Mouse (Mus musculus) hindbrain, postnatal 0 days (tissue): ENCODE measurements around the gene Dhx38. TPM values are rescaled to one million over a fixed set of nuclear protein-coding genes. Genes with fewer than 3 reads are reported as not detected.
A peak's percentile ranks its signal among the peaks of the same experiment; 100 is the strongest.

ENCODE experiments used
- ATAC-seq: fragments of 200-750 bp; cut with Nextera tagmentation; 2 replicates; pipeline ENCODE4 v1.8.0; 2017; ENCODE audit warnings: mild to moderate bottlenecking, moderate TSS enrichment, moderate library complexity
- DNase-seq: peaks from one replicate; pipeline ENCODE4 v3.0.0-alpha.2; 2015; ENCODE audit warnings: low spot score
- H3K27ac ChIP-seq: fragments of 300-500 bp; sonication (generic); 2 replicates; pipeline ENCODE4 v1.5.1; 2014; ENCODE audit warnings: mild to moderate bottlenecking
- H3K27me3 ChIP-seq: fragments of 300-500 bp; sonication (generic); 2 replicates; pipeline ENCODE4 v1.6.1; 2014; ENCODE audit warnings: low read length, mixed read lengths; ENCODE audit not compliant: insufficient read depth
- H3K36me3 ChIP-seq: fragments of 300-500 bp; sonication (generic); 2 replicates; pipeline ENCODE4 v1.6.1; 2014; ENCODE audit warnings: low read length, mixed read lengths; ENCODE audit not compliant: insufficient read depth
- H3K4me1 ChIP-seq: fragments of 300-500 bp; sonication (generic); 2 replicates; pipeline ENCODE4 v1.6.1; 2014; ENCODE audit warnings: antibody characterized with exemption, low read length, mixed read lengths; ENCODE audit not compliant: insufficient read depth
- H3K4me2 ChIP-seq: fragments of 300-500 bp; sonication (generic); 2 replicates; pipeline ENCODE4 v1.6.1; 2014; ENCODE audit warnings: low read depth, mild to moderate bottlenecking, low read length, moderate library complexity, mixed read lengths
- H3K4me3 ChIP-seq: fragments of 300-500 bp; sonication (generic); 2 replicates; pipeline ENCODE4 v1.5.1; 2014; ENCODE audit warnings: low read length
- H3K9ac ChIP-seq: fragments of 300-500 bp; sonication (generic); replicated peaks from 2 replicates; pipeline ENCODE4 v1.6.1; 2014; ENCODE audit warnings: mild to moderate bottlenecking, low read length, moderate library complexity, mixed read lengths
- H3K9me3 ChIP-seq: fragments of 300-500 bp; sonication (generic); 2 replicates; pipeline ENCODE4 v1.6.1; 2016; ENCODE audit warnings: low read length, mixed read lengths
- CTCF ChIP-seq: IDR thresholded peaks from 2 replicates; pipeline ENCODE4 v1.5.1; 2016; ENCODE audit warnings: antibody characterized with exemption, control low read depth, low read depth
- WGBS: fragments of 180-500 bp; shearing (Covaris S2); extraction: QIAGEN DNeasy Blood & Tissue Kit; methylation state at CpG from one replicate; pipeline ENCODE4 v1.1.7; 2014; 5-methylcytosine and 5-hydroxymethylcytosine counted together
- polyA plus RNA-seq: library from polyadenylated mRNA; unstranded; fragments of >200 nt; fragmentation: Nextera tagmentation; extraction: Ambion mirVana; gene quantifications from 2 replicates; pipeline ENCODE4 v1.2.1, GENCODE M21; 2015
- total RNA-seq: library from RNA; depleted of rRNA; stranded (reverse); fragments of >200 nt; gene quantifications from 2 replicates; pipeline ENCODE4 v1.2.3, GENCODE M21; 2014

Gene Dhx38
- total and polyA plus RNA-seq, 2 experiments from 2014 or later: 13.7 to 24.2 TPM

- Histone ChIP-seq H3K9ac (no peak overlapping the region), H3K4me2 (no peak overlapping the region), H3K4me1 (peaks cover 10% of the 10 kb centered on the region; the same call in 1 of the 2 replicates), H3K9me3 (no peaks in the 10 kb centered on the region), H3K27me3 (no peaks in the 10 kb centered on the region), H3K36me3 (peaks cover 22% of the 10 kb centered on the region), H3K27ac (no peak overlapping the region), H3K4me3 (no peak overlapping the region)
- ATAC-seq: no peak
- TF ChIP-seq CTCF: no peak
- no peak for DNase-seq
- WGBS: 81% methylated on average over 2 of the region's 2 CpGs
These were observed 41.1 kb upstream of the Dhx38 start for GRCm38 (mm10) chr8:109606725-109607124.

GRCm38 (mm10) chr8:109595854-109596253 is 30.2 kb upstream of the Dhx38 start:
- Histone ChIP-seq H3K9ac (no peak overlapping the region), H3K4me3 (no peak overlapping the region), H3K9me3 (no peaks in the 10 kb centered on the region), H3K36me3 (peaks cover 12% of the 10 kb centered on the region), H3K27me3 (no peaks in the 10 kb centered on the region), H3K27ac (no peak overlapping the region), H3K4me1 (no peaks in the 10 kb centered on the region), H3K4me2 (no peak overlapping the region)
- 52% methylated on average over 8 of the region's 8 CpGs for WGBS
- TF ChIP-seq CTCF: peak; percentile 88
- peak; percentile 46 for DNase-seq
- no peak for ATAC-seq

- peak; percentile 66 for TF ChIP-seq CTCF
These were observed 27.6 kb upstream of the Dhx38 start for GRCm38 (mm10) chr8:109593117-109593788.

GRCm38 (mm10) chr8:109592164-109592563 is 26.5 kb upstream of the Dhx38 start:
- Histone ChIP-seq H3K4me2 (no peak overlapping the region), H3K4me3 (no peak overlapping the region), H3K9me3 (no peaks in the 10 kb centered on the region), H3K27ac (no peak overlapping the region), H3K27me3 (no peaks in the 10 kb centered on the region), H3K4me1 (no peaks in the 10 kb centered on the region), H3K9ac (no peak overlapping the region), H3K36me3 (peaks cover 12% of the 10 kb centered on the region)
- ATAC-seq (no peak), DNase-seq (no peak)
- 69% methylated on average over 5 of the region's 5 CpGs for WGBS
- TF ChIP-seq CTCF: no peak

More at GRCm38 (mm10) chr8:109593117-109593788, 27.6 kb upstream of the Dhx38 start:
- ATAC-seq (no peak), DNase-seq (peak; percentile 56)
- Histone ChIP-seq H3K27ac (no peak overlapping the region), H3K36me3 (peaks cover 12% of the 10 kb centered on the region), H3K27me3 (no peaks in the 10 kb centered on the region), H3K9me3 (no peaks in the 10 kb centered on the region), H3K4me3 (no peak overlapping the region), H3K9ac (no peak overlapping the region), H3K4me2 (no peak overlapping the region), H3K4me1 (no peaks in the 10 kb centered on the region)
- 77% methylated on average over 6 of the region's 6 CpGs for WGBS

- TF ChIP-seq CTCF: no peak
- Histone ChIP-seq H3K27ac (no peak overlapping the region), H3K4me2 (no peak overlapping the region), H3K9me3 (no peaks in the 10 kb centered on the region), H3K36me3 (peaks cover 12% of the 10 kb centered on the region), H3K27me3 (no peaks in the 10 kb centered on the region), H3K4me1 (no peaks in the 10 kb centered on the region), H3K9ac (no peak overlapping the region), H3K4me3 (no peak overlapping the region)
- DNase-seq (no peak), ATAC-seq (no peak)
- WGBS: 88% methylated on average over 3 of the region's 3 CpGs
These were observed 25.7 kb upstream of the Dhx38 start for GRCm38 (mm10) chr8:109591367-109591766.

DNA sequence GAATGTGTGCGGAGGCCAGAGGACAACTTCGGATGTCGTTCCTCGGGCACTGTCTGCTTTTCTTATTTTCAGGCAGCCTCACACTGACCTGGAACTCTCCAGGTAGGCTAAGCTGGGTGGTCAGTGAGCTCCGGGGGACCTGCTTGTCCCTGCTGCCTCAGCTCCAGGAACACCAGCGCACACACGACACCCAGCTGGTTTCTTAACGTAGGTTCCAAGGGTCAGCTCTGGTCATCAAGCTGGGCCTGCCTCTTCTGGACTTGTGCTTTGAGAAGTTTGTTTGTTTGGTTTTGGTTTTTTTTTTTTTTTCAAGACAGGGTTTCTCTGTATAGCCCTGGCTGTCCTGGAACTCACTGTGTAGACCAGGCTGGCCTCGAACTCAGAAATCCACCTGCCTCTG is 25.2 kb upstream of the Dhx38 start:
- TF ChIP-seq CTCF: no peak
- WGBS: 89% methylated on average over 9 of the region's 9 CpGs
- peaks cover 12% of the 10 kb centered on the region for H3K36me3 ChIP-seq

DNA sequence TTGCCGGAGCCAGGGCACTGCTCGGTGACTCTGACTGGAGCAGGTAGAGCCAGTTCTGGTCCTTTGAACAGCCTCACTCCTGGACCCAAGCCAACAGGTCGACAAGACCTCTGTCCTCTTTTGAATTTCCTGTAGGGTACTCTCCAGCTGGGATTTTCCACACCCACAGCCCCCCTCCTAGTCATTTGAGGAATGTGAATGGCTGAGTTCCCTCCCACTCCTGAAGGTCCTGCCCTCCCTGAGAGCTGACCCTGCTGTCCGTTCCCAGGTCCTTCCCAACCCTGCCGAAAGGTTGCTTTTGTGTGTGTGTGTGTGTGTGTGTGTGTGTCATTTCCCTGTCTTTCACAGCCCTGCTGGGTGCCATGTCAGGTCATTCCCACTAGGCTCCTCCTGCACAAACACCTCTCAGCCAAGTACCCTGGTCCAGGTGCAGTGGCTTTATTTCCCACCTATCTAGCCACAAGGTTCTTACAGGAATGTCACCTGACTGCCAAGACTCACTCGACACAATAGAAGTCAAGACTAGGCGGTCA is 21.4 kb upstream of the Dhx38 start:
- Histone ChIP-seq H3K9me3 (no peaks in the 10 kb centered on the region), H3K9ac (no peak overlapping the region), H3K36me3 (no peaks in the 10 kb centered on the region), H3K4me1 (no peaks in the 10 kb centered on the region), H3K27me3 (no peaks in the 10 kb centered on the region), H3K4me2 (no peak overlapping the region), H3K27ac (no peak overlapping the region), H3K4me3 (no peak overlapping the region)
- TF ChIP-seq CTCF: no peak
- DNase-seq (no peak), ATAC-seq (no peak)
- WGBS: 71% methylated on average over 7 of the region's 7 CpGs

More for the DNA sequence above, 25.2 kb upstream of the Dhx38 start:
- H3K4me1 ChIP-seq: no peaks in the 10 kb centered on the region
- H3K9me3 ChIP-seq: no peaks in the 10 kb centered on the region
- no peak overlapping the region for H3K4me2 ChIP-seq
- no peak overlapping the region for H3K9ac ChIP-seq
- H3K27ac ChIP-seq: no peak overlapping the region
- ATAC-seq (no peak), DNase-seq (no peak)
- no peaks in the 10 kb centered on the region for H3K27me3 ChIP-seq
- no peak overlapping the region for H3K4me3 ChIP-seq
